Mouse (Mus musculus): ENCODE data around the gene Neurl4.

- no peak for TF ChIP-seq CTCF (IDR thresholded peaks at IDR 0.05; ENCODE audit: low read depth)
- TF ChIP-seq EP300 (IDR thresholded peaks at IDR 0.05; ENCODE audit: low read depth): no peak
Observed at GRCm38 (mm10) chr11:69900471-69901405, at the start of gene Neurl4, which contains the start of gene 2810408A11Rik.

Data from heart, postnatal 0 days (tissue).